Comparison of ENCODE assay signal across 21 mouse cellular contexts in genomic region chr9:51182716-51183710, GRCm38 (mm10). TPM values are rescaled to one million over a fixed set of nuclear protein-coding genes. Genes with fewer than 3 reads are reported as not detected.
"Had no signal": no experiment of that assay in that cellular context is flagged by ENCODE, and none has a peak within 500 bp of the region (broad histone marks: within the 10 kb centered on the region; RNA-seq: fewer than 3 reads in every experiment).

No protein-coding gene starts in this region.

- H3K9ac ChIP-seq: intestine, embryonic 15.5 days; kidney, embryonic 15.5 days; limb, embryonic 13.5 days; liver, embryonic 13.5 days; neural tube, embryonic 15.5 days had no signal

- ATAC-seq: intestine, embryonic 15.5 days had no signal

- H3K27ac ChIP-seq: intestine, embryonic 15.5 days; kidney, embryonic 15.5 days; limb, embryonic 13.5 days; liver, embryonic 13.5 days; midbrain, embryonic 10.5 days; neural tube, embryonic 15.5 days had no signal

- H3K9me3 ChIP-seq: intestine, embryonic 15.5 days; kidney, embryonic 15.5 days; limb, embryonic 13.5 days; liver, embryonic 13.5 days; midbrain, embryonic 10.5 days; neural tube, embryonic 15.5 days had no signal

- H3K27me3 ChIP-seq: intestine, embryonic 15.5 days; kidney, embryonic 15.5 days; limb, embryonic 13.5 days; liver, embryonic 13.5 days; neural tube, embryonic 15.5 days had no signal

- H3K4me1 ChIP-seq: intestine, embryonic 15.5 days; kidney, embryonic 15.5 days; limb, embryonic 13.5 days; liver, embryonic 13.5 days; midbrain, embryonic 10.5 days; neural tube, embryonic 15.5 days had no signal

- H3K4me3 ChIP-seq: intestine, embryonic 15.5 days; kidney, embryonic 15.5 days; limb, embryonic 13.5 days; liver, embryonic 13.5 days; midbrain, embryonic 10.5 days; myocyte; neural tube, embryonic 15.5 days had no signal

- H3K36me3 ChIP-seq: intestine, embryonic 15.5 days; kidney, embryonic 15.5 days; limb, embryonic 13.5 days; liver, embryonic 13.5 days; midbrain, embryonic 10.5 days; neural tube, embryonic 15.5 days had no signal

- DNase-seq: kidney, adult 18-20 months; kidney, postnatal 14 days; layer of hippocampus, postnatal 36 days; liver, embryonic 13.5 days; lung, adult 18-20 months; lung, postnatal 4 days; midbrain, embryonic 14.5 days; retina, postnatal 1 day; right cerebral cortex, postnatal 4 days; thymus, postnatal 36 days had no signal

- H3K4me2 ChIP-seq: intestine, embryonic 15.5 days; kidney, embryonic 15.5 days; limb, embryonic 13.5 days; liver, embryonic 13.5 days; neural tube, embryonic 15.5 days had no signal

RNA-seq across cellular contexts. Expression of gene Gm32742, which starts 17.7 kb away (rescaled TPM):
- total RNA-seq: layer of hippocampus, postnatal 36 days; left cerebral cortex, adult 8-10 months; megakaryocyte, adult 5-6 weeks had no signal
- polyA plus RNA-seq: limb, embryonic 13.5 days; liver, embryonic 13.5 days; midbrain, embryonic 10.5 days; neural tube, embryonic 11.5 days; neural tube, embryonic 15.5 days had no signal

RNA-seq across cellular contexts. Expression of gene Pou2af1, which starts 30.5 kb away (rescaled TPM):
- total RNA-seq: layer of hippocampus, adult 8-10 months; layer of hippocampus, postnatal 36 days; left cerebral cortex, postnatal 36 days had no signal
- polyA plus RNA-seq: kidney, embryonic 15.5 days; limb, embryonic 13.5 days; midbrain, embryonic 10.5 days; neural tube, embryonic 11.5 days had no signal
